Mouse (Mus musculus): Measurements from ENCODE around the gene Rgs18.

Gene Rgs18

DNA sequence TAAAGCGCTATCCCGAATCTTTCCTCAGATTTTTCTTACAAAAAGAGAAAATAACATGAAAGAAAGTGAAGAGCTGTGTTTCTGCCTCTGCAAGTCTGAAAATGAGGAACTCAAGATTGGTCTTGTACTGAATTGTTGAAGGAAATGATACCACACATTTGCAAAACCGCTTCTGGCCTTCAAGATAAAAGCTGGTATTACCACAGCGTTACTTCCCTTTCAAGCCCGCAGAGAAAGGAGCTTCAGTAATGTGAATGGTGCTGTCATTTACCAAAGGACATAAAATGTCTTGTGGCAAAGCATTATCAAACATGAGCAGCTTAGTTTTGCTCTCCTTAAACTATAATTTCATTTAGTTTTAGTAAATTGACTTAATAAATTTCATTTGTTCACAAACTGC lies at the start of gene Rgs18:
Gene Rgs18, minus strand, starts transcription at position 105 of the 400 bp plus-strand sequence.
- no peak for DNase-seq (ENCODE audit: low spot score in 2 of 2)

DNA sequence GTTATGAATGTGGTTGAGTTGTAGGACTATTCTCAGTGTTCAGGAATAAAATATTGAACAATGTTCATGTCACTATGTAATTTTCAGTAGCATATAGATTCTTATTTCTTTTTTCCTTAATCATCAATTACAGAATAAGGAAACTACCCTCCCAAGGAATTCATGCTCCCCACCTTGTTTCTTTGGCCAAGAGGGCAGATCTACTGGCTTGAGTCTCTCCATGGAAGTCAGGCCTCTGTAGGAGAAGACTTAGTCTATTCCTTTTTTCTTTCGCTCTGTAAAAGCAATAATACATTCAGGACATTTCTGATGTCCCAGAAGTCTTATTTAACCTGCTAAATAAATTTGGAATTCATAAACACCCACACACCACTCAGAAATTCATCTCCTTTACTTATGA lies 841 bp downstream of the Rgs18 start:
- DNase-seq (ENCODE audit: low spot score in 2 of 2), result no peak

DNA sequence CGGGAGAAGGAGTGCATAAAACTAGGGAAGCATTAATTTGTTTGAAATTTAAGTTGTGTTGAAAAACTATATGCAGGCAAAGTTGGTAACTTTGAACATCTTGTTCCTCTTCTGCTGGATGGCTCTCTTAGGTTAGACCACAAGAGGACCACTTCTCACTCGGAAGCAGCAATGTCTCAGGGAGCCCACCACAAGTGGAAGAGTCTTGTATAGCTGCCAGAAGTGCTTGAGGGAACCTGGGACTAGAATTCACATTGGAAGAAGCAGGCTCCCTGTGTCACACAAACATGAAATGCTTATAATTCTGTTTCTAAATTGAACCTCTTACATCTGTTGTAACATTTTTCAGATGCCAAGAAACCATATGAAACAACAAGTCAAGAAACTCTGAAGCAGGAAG lies 9.0 kb downstream of the Rgs18 start:
- DNase-seq (ENCODE audit: low spot score in 2 of 2), result no peak

DNA sequence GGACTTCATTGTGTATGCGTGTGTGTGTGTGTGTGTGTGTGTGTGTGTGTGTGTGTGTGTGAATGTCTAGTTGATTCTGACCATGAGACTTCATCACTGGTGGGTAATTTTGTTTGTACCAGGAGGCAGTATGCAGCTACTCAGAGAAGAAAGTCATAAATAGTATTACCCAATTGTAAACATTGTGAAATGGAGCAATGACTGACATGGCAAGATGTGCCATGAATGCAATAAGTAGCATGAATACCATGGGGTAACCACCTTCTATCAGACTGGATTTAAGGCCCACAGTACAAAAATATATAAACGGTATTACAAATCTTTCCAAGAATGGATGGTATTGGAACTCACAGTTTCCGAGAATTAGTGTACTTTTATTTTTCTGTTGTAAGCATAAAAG lies 14.4 kb downstream of the Rgs18 start:
- no peak for DNase-seq (ENCODE audit: low spot score in 2 of 2)

DNA sequence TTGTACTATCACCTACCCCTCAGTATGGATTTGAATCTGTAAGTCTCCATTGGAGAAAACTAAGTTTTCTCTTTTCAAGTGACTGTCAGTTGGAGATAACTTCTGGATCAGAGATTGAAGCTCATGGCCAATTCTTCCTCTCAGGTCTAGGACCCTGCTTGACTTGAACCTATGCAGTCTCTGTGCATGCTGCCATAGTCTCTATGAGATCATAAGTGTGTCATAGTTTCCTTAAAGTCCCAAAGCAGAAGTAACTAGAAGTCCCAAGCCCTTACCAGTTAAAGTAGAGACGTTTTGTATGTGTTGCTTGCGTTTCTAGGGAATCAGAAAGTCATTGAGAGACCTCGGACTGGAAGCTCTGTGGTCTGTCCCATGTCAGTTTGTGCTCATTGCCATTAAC lies 24.5 kb downstream of the Rgs18 start:
- no peak for DNase-seq (ENCODE audit: low spot score in 2 of 2)

DNA sequence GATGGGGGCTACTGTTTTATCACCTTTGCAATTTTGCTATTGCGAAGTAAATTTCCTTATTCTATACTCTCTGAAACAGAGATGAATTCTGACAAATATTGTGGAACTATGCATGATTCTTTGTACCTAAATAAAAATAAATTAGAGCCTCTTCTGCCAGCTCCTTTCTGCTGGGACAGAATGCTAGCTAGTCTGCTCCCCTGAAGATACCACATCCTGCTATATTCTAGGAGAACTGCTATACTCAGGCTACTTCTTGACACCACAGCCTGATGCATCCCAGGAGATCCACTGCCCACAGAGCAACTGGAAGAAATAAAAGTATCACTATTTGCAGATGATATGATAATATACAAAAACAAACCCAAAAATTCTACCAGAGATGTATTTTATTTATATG lies 29.1 kb downstream of the Rgs18 start:
- no peak for DNase-seq (ENCODE audit: low spot score in 2 of 2)

DNA sequence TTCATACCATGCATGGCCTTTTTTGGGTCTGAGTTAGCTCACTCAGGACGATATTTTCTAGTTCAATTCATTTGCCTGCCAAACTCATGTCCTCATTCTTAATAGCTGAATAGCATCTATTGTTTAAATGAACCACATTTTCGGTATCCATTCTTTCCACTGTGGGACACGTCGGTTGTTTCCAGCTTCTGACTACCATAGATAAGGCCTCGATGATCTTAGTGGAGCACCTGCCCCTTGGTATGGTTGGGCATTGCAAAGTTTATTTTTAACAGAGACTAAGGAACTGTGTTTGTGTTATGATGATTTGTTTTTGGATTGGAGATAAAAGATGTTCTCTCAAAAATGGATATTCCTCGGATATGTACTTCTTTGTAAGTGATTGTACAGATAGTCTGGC lies 37.5 kb downstream of the Rgs18 start:
- DNase-seq (ENCODE audit: low spot score in 2 of 2), result no peak

DNA sequence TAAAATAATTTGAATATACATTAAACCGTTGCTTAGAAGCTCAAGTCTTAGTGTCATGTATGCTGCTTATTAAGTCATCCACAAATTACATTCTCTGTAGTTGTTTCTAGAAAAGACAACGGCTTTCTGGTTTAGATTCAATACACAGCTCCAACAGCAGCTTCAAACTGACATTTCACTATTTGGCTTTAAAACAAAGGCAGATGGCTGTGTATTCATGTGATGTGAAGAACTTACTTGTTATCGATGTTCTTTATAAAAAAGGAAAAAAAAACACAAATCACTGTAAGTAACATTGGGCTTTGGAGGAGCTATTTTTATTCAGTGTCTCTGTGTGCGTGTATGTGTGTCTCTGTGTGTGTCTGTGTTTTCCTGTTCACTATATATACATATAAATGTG lies 54.5 kb downstream of the Rgs18 start:
- DNase-seq (ENCODE audit: low spot score in 2 of 2), result no peak

DNA sequence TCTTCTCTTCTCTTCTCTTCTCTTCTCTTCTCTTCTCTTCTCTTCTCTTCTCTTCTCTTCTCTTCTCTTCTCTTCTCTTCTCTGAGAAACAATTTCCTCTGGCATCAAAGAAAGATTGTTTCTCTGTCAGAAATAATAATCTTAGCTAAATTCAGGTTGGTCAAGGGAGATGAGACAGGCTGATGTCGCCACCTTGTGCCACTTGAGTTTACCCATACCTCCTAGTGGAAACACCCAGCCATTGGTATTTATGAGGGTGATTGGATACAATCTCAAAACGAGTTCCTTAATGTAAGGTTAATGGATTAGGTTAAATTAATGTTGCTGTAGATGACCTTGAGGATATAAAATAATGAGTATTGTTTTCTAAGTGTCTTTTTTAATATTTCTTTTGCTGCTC lies 70.9 kb downstream of the Rgs18 start:
- DNase-seq (ENCODE audit: low spot score in 2 of 2), result no peak

Data from urinary bladder, postnatal 4 days (tissue).